Mouse (Mus musculus): ENCODE data around the gene Me1. TPM values are rescaled to one million over a fixed set of nuclear protein-coding genes. Genes with fewer than 3 reads are reported as not detected.
A peak's percentile ranks its signal among the peaks of the same experiment; 100 is the strongest.

The Me1 gene
- polyA plus RNA-seq, 1 experiment = 207 TPM

DNA sequence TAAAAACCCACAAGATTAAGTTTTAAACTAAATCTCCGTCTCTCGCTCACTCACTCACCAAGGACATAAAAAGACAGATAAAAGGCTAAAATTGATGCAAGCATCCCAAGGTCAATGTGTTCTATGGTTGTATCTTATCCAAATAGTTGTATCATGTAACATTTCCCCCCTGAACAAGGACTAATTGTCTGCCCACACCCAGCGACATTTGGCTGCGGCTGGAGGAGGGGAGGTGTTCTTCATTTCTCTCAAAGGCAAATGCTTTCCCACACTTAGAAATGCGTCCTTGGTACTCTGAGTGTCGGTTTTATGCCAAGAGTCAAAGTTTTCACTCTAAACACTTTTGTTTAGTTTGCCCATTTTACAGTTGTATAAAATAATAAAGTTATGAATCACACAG, 13.2 kb upstream of the Me1 start:
- no peak for DNase-seq (ENCODE audit: low read depth)

DNA sequence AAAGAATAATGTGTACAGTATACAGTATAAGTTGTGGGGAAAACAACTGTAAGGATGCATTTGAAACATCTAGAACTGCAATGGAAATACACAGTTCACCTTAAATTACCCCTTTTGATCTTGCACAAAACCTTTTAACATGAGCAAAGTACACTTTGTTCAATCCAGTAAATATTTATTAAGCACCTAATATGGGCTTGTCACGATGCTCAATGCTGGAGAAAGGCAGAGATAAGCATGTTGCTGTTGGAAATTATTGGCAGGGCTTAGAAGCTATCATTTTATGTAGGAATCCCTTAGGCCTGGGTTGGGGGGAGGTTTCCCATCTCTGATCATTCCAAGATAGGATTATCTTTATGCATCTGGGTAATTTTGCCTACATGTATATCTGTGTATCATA, 11.7 kb upstream of the Me1 start:
- no peak for DNase-seq (ENCODE audit: low read depth)

DNA sequence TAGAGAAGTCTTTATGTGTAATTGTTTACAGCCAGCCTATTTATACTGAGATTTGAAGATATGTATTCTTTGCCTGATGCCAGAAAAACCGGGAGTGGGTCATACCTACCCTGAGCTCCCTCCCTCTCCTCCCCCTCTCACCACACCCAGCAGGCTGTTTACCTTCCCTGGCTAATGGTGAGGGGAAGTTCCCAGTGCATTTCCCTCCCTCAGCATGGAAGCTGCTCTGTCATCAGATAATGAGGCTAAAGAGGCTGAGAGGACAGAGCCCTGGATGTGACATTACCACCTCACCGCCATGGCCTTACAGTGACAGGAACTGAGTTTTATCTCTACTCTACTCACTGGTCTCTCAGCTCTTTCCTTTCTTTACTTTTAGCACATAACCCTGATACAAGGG, 6.1 kb upstream of the Me1 start:
- no peak for DNase-seq (ENCODE audit: low read depth)

DNA sequence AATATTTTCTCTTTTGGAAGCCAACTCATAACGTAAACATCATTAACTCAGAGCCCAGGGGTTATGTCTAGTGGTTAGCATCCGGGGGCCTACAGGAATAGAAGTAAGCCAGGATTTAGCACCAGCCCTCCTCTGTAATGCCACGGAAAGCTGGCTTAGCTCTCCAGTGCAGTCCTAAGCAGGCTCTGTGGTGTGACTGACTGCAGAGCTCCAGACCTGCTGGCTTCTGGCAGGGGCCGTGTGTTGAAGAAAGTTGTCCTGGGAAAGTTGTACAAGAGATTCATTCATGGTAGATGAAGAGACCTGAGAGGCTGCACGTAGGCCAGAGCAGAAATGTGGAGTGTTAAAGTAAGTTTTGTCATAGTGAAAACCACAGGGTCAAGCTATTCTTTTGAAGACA, 5.5 kb upstream of the Me1 start:
- no peak for DNase-seq (ENCODE audit: low read depth)

DNA sequence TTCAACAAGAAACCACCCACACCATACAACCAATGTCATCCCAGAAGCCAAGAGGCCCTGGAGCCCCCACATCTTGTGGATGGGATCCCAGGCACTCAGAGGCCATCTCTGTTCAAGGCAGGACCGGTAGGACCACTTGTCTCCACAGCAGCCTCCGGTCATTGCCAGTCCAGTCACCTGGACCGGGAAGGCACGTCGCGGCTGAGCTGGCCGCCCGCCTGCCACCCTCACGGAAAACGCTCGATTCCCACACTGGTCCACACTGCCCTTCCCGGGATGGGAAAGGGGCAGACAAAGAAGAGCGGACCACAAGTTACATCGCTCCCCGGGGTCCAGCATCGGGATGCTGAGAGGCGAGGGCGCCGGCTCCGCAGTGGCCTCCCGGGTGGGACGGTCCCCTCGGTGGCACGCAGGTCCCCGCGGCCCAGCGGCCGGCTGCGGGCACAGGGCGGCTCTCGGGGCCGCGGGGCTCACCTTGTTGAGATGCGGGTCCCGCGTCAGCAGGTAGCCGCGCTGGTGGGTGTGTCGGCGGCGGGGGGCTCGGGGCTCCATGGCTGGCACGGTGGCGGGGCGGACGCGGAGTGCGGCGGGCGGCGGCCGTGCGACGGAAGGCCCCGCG, 445 bp downstream of the Me1 start:
- no peak for DNase-seq (ENCODE audit: low read depth)

DNA sequence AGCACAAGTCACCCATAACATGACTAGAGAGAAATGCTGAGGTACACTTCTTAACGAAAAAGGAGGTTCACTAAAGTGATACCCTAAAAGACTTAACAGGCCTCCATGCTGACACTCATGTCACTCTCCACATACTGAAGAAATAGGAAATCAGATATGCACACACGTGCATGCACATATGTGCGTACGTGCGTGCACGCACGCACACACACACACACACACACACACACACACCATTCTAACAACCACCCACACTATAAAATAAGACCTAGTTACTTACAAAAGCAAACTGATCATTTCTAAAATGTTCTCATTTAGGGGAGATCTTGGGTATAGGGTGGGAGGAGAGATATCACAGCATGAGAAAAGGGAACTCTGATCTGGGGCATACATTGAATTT, 1.1 kb downstream of the Me1 start:
- no peak for DNase-seq (ENCODE audit: low read depth)

DNA sequence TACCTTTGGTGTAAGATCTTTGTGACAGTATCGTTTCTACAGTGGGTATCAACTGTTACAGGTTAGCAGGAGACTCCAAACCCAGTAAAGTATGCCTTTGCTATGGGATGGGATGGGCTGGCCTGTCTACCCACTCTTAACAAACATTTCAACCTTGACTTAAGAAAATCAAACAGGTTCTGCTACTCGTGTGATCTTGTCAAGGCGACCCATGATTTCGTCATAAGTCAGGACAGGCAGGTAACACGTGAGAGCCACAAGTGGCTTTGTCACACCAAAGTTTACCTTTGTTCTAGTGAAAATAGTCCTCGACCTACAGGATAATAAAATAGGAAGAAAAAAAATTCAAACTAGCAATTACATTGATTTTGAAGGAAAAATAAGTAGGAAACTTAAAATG, 1.8 kb downstream of the Me1 start:
- peak; percentile 77 for DNase-seq (ENCODE audit: low read depth)

DNA sequence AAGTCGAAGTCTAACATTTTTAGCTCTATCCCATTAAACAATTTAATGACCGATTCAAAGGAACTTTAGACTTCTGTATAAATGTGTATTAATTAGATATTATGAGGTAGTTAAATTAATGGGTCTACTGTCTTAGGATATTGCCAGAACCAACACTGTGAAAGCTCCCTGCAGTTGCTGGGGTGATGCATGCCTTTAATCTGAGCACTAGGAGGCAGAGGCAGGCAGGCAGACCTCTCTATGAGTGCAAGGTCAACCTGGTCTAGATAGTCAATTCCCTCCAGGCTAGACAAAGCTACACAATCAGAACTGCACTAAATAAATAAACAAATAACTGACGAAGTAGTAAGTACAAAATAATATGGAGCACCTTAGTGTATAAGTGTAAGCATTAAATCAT, 3.1 kb downstream of the Me1 start:
- no peak for DNase-seq (ENCODE audit: low read depth)

DNA sequence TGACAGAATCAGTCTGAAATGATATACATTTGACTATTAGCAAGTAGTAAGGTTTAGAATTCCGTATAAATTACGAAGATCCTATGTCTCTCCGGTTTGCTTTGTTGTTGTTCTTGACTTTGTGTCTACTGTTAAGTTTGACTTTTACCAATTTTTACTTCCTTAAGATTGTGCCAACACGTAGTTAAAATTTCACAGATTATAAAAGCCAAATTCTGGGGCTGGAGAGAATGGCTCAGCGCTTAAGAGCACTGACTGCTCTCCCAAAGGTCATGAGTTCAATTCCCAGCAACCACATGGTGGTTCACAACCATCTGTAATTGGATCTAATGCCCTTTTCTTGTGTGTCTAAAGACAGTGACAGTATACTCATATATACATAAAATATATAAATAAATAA, 3.5 kb downstream of the Me1 start:
- no peak for DNase-seq (ENCODE audit: low read depth)

DNA sequence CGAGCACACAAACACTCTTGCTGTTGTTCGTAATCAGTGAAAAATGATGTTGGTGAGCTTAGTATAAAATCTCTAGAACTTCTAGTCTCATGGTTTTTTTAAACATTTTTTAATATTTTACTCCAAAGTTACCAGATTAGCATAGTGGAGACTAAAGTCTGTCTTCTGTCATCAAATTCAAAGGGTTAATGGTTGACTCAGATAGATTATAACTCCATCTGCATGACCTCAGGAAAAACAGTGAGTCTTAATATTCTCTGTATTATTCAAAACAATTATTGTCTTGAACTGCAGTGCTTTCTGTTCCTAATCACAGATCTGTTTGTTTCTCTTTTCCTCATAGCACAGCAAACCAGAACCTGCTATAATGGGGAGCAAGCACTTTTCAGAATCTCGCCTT, 4.7 kb downstream of the Me1 start:
- DNase-seq (ENCODE audit: low read depth) = no peak

DNA sequence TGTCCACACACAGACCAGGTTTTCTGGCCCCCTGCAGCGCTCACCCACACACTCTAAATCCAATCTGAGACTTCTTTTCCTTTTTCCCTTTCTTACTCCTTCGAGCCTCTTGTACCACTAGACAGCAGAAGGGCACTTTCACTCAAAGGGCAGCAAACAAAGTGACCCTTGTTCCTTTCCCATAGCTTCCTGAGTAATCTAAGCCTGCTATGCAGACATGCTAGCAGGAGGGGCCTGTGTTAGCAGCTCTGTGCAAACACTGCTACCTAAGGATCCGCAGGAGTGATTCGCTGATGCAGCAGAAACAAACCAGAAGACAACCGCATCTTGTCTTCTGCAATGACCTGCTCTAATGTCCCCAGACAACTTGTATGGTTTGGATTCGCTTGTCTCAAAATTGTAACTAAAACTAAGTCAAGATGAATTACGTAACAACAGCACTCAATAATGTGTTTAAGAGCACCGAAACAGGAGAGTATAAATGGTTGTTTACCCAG, 12.0 kb downstream of the Me1 start:
- DNase-seq (ENCODE audit: low read depth) = no peak

DNA sequence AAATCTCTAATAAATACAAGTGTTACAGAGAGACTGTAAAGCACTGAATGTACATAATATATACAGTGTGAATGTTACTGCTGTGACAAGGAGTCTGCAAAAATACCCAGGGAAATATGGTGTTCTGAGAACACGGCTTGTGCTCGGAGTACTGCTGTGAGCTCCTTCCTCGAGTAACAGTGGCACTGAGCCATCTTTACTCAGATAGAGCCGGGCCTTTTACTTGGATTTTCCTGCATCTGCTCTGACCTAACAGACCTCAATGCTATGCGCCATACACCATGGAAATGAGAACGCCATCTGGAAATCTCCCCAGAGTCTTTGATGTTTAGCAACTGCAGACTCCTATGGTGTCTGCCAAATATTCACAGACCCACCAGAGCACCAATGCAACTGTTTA, 12.9 kb downstream of the Me1 start:
- no peak for DNase-seq (ENCODE audit: low read depth)

DNA sequence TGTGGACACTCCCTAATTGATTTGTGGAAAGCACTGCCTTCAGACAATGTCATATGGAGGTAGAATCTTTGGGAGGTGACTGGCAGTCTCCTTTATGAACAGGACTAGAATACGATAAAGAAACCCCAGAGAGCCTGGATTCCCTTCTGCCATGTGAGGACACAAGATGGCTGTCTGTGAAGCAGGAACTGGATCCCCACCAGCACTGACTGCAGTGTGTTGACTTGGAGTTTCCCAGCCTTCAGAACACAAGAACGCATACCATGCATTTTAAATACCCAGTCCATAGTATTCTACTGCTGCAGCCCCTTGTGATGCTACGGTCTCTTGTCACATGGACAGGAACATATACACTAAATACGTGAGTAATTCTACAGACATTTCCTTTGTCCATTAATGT, 13.5 kb downstream of the Me1 start:
- no peak for DNase-seq (ENCODE audit: low read depth)

DNA sequence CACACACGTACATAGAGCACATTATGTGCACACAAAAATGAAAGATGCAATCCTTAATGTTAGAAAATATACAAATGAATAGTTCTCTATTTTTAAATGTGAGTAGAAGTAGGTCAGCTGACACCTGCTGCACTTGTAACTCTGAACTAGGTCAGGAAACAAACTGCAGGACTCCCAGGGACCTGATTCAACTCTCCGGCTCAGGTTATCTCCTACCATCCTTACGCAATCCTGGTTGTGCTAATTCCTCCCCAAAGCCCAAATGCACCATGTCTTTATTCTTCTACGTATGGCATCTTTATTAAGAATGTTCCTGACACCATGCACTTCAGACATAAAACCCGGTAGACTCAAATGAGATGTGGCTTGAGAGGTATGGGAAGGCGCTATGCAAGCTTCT, 15.3 kb downstream of the Me1 start:
- no peak for DNase-seq (ENCODE audit: low read depth)

DNA sequence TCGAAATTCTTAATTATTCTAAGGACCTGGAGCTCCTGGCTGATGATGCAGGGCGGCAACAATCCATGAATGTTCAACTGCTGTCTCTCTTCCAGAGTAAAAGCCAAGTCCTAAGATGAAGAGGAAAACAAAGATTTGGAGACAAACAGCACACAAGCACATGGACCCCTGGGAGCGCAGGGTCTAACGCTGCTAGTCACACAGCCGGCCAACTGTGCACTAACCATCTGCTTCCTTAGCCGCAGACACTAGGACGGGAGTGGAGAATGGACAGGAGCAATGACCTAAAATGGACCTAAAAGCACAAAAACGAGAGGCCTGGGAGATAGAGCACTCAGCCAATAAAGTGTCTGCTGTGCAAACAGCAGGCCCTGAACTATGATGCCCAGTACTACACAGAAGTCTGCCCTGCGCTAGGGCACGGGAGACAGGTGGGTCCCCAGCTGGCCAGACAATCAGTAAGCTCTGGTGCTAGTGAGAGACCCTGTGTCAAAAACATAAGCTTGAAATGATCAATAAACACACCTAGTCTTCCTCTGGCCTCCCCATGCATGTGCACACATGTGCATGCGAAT, 15.8 kb downstream of the Me1 start:
- no peak for DNase-seq (ENCODE audit: low read depth)

DNA sequence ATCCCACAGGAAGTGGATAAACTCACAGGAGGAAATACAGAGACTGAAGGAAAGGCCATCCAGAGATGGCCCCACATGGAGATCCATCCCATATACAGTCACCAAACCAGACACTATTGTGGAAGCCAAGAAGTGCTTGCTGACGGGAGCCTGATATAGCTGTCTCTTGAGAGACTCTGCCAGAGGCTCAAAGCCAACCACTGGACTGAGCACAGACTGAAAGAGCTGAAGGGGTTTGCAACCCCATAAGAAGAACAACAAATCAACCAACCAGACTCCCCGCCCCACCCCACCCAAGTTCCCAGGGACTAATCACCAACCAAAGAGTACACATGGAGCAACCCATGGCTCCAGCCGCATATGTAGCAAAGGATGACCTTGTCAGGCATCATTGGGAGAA, 19.5 kb downstream of the Me1 start:
- DNase-seq (ENCODE audit: low read depth) = no peak

DNA sequence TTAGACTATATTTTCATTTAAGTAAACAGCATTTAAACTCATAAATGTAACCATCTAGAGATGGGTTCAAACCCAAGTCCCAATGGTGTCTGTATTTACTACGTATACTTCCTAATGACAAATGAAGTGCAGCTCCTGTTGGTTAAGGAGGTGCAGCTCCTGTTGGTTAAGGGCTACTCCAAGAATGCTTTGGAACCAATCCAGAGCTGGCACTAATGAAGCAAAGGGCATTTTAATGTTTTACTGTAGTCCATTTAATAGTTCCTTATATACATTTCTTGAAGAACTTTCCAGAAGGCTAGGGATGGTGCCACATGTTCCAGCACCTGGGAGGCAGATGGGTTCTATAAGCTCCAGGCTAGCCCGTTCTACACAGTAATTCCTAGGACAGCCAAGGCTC, 20.3 kb downstream of the Me1 start:
- no peak for DNase-seq (ENCODE audit: low read depth)

DNA sequence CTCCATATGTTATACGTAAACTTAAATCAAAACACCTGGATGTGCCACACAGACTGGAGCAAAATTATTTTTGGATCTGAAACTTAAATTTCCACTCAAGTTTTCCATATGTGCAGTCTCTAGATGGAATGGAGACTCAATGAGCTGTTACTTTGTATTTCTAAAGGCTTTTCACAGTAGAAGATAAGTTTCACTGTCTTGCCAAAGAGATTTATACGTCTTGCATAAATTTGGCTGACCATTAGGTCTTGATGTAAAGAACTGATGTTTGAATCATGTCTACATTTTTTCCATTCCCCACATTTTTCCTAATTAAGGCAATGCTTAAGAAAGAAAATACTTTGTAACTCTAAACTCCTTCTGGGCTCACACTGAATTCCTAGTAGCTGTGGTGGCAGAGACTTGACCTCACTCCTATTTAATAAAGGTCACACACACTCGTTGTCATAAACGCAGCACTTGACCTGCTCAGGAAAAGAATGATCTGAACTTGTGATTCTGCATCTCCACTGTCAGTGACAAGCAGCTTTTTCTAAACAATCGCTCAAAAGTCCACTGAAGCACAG, 22.8 kb downstream of the Me1 start:
- no peak for DNase-seq (ENCODE audit: low read depth)

DNA sequence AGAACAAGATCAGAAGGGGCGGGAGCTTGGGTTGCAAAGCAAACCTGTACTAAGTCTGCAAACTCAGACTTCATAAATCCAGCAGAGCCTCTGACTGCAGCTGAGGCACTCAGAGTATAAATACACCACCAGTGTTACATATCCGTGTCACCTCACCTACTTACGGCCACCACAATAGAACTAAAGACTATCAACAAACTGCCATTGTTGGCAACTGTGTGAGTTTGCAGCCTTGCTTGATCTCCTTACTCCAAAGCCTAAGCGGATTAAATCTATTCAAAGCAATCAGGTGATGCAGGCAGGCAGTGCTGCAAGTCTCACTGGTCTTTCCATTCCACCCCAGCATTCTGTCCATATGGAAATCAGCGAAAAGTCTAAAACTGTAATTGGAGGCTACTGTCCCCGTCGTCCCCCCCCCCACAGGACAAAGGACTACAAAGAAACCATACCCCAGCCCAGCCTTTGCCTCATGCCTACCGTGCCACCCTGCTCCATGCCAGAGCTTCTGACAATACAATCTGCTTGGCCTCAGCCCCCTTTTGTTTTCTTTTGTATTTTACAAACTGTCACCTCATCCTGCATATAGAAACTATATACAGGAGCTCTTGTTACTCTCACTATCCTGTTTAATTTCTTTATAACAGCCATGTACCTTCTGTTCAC, 27.0 kb downstream of the Me1 start:
- DNase-seq (ENCODE audit: low read depth) = no peak

DNA sequence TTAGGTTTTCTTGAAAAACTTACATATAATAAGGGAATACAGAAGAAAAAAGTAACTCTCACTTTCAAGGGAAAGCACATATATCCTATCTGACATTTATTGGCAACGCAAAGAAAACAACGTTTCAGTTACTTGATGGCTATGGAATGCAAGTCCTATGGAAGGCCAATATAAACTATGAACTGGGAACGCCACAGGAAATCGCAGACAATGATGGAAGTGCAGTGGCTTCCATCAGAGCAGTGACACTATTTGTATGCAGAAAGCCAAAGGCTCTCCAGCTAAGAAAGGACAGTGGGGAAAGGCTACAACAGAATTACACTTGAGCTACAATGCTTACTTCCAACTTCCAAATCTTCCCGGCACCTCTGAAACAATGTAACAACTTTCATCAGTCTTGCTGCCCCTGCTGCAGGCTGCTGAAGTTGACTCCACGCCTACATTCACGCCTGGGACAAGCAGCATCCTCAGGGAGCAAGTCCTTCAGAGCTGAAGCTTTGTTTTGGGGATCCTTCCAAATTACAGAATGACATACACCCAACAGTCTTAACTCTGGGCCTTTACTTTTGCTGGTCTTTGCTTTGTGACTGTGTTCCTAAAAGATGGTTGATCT, 28.5 kb downstream of the Me1 start:
- DNase-seq (ENCODE audit: low read depth) = no peak

DNA sequence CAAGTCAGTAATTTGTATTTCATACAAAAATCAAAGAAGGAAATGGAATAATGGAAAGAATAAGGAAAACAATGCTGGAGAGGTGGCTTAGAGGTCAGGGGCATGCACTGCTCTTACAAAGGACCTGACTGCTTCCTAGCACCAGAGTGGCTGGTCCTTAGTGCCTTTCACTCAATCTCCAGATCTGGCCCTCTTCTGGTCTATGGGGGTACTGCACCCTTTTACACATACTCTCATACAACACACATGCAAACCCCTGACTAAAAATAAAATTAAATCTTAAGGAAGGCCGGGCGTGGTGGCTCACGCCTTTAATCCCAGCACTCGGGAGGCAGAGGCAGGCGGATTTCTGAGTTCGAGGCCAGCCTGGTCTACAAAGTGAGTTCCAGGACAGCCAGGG, 34.1 kb downstream of the Me1 start:
- DNase-seq (ENCODE audit: low read depth) = no peak

DNA sequence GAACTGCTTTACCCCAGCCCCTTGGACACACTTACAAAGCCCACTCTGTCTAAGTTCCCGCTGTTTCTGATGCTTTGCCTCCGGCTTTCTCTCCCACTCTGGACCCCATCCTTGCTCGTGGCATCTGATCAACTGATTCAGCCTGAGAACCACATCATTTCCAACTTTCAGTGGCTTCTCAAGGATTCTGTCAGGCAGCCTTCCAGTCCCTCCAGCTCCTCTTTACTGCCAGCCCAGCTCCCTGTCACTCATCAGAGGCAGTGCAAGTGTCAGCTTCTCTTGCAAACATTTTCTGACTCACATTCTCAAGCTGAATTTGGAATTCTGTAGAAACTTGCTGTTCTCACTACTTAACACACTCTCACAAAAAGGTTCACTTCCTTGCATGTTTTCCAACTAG, 34.5 kb downstream of the Me1 start:
- no peak for DNase-seq (ENCODE audit: low read depth)

DNA sequence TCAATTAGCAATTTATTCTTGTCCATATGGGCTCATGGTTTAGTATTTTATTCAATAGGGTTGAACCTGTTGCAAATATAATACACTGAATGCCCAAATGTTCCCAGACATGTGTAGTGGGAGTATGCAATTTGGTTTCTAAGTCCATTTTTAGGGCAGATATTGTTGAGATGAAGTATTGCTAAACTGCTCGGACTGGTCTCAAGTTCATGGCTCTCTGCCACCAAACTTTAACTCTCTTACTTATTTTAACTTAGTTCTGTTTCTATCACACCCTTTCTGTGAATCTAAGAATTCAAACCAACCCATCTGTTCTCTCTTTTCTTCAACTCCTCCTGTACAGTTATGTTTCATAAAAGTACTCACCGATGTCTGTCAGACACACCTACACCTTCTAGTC, 35.4 kb downstream of the Me1 start:
- DNase-seq (ENCODE audit: low read depth) = no peak
